Mouse (Mus musculus) myocyte (in vitro differentiated cells): ENCODE measurements around the gene Cd59a. TPM values are rescaled to one million over a fixed set of nuclear protein-coding genes. Genes with fewer than 3 reads are reported as not detected.

Experiments
- H3K27me3 ChIP-seq: one replicate; pipeline ENCODE4 v1.6.1; 2011; ENCODE audit not compliant: control insufficient read depth, insufficient read depth, insufficient read length
- H3K36me3 ChIP-seq: one replicate; pipeline ENCODE4 v1.6.1; 2011; ENCODE audit not compliant: control insufficient read depth, insufficient read depth
- H3K4me2 ChIP-seq: one replicate; pipeline ENCODE4 v1.6.1; 2011; ENCODE audit warnings: low read depth, control low read depth
- H3K4me3 ChIP-seq: one replicate; pipeline ENCODE4 v1.5.1; 2011; ENCODE audit warnings: mild to moderate bottlenecking, control low read depth, moderate library complexity
- H3K79me2 ChIP-seq: one replicate; pipeline ENCODE4 v1.6.1; 2011; ENCODE audit not compliant: control insufficient read depth, insufficient read depth
- H3ac ChIP-seq: one replicate; pipeline ENCODE4 v1.6.1; 2011; ENCODE audit not compliant: control insufficient read depth, insufficient read length
- CEBPB ChIP-seq: IDR thresholded peaks from 2 replicates; pipeline ENCODE4 v1.6.1; 2011; ENCODE audit warnings: mild to moderate bottlenecking, moderate library complexity; ENCODE audit not compliant: poor library complexity, insufficient read depth, severe bottlenecking
- E2F4 ChIP-seq: IDR thresholded peaks from one replicate; pipeline ENCODE4 v1.6.1; 2011; ENCODE audit warnings: mild to moderate bottlenecking, control low read depth, moderate library complexity; ENCODE audit not compliant: insufficient read depth
- MAX ChIP-seq: IDR thresholded peaks from one replicate; pipeline ENCODE4 v1.6.1; 2011; ENCODE audit warnings: low read depth, mild to moderate bottlenecking, control low read depth
- MYOD1 ChIP-seq, 3 experiments: IDR thresholded peaks; one replicate each; pipeline ENCODE4 v1.6.1; 2011; ENCODE audit warnings: control low read depth in 2 of 3, low read depth in 2 of 3, mild to moderate bottlenecking in 2 of 3, moderate library complexity in 1 of 3; ENCODE audit not compliant: insufficient read length in 2 of 3, control insufficient read depth in 1 of 3
- MYOG ChIP-seq, 3 experiments: IDR thresholded peaks; one replicate each; pipeline ENCODE4 v1.6.1; 2011; ENCODE audit warnings: control low read depth in 2 of 3, low read depth in 2 of 3, mild to moderate bottlenecking in 2 of 3; ENCODE audit not compliant: insufficient read length in 2 of 3, control insufficient read depth in 1 of 3, insufficient read depth in 1 of 3
- POLR2A ChIP-seq: IDR thresholded peaks from one replicate; pipeline ENCODE4 v1.6.1; 2011; ENCODE audit warnings: low read depth, mild to moderate bottlenecking, control low read depth, moderate library complexity; ENCODE audit not compliant: insufficient read length
- POLR2AphosphoS2 ChIP-seq: IDR thresholded peaks from one replicate; pipeline ENCODE4 v1.6.1; 2011; ENCODE audit warnings: low read depth, control low read depth; ENCODE audit not compliant: insufficient read length
- REST ChIP-seq: IDR thresholded peaks from one replicate; pipeline ENCODE4 v1.6.1; 2011; ENCODE audit warnings: mild to moderate bottlenecking, control low read depth, moderate library complexity; ENCODE audit not compliant: insufficient read depth, insufficient read length
- SRF ChIP-seq: IDR thresholded peaks from one replicate; pipeline ENCODE4 v1.6.1; 2011; ENCODE audit warnings: low read depth; ENCODE audit not compliant: control insufficient read depth, insufficient read length
- TCF12 ChIP-seq: IDR thresholded peaks from one replicate; pipeline ENCODE4 v1.6.1; 2011; ENCODE audit warnings: mild to moderate bottlenecking, control low read depth; ENCODE audit not compliant: poor library complexity, insufficient read depth, severe bottlenecking
- TCF3 ChIP-seq: IDR thresholded peaks from one replicate; pipeline ENCODE4 v1.6.1; 2011; ENCODE audit warnings: low read depth, control low read depth; ENCODE audit not compliant: insufficient read length
- USF1 ChIP-seq: IDR thresholded peaks from one replicate; pipeline ENCODE4 v1.6.1; 2011; ENCODE audit warnings: low read depth, mild to moderate bottlenecking, control low read depth, moderate library complexity
- polyA plus RNA-seq: library from polyadenylated mRNA; unstranded; fragments of >200 nt; fragmentation: generic; extraction: Trizol; gene quantifications from one replicate; pipeline ENCODE4 v1.2.1, GENCODE M21; 2012; ENCODE audit warnings: missing spikeins

Gene Cd59a
- 12.5 TPM for polyA plus RNA-seq

- H3K27me3 ChIP-seq = peaks cover 7% of the 10 kb centered on the region
- peak; percentile 50 for TF ChIP-seq POLR2A
- no peak for TF ChIP-seq CEBPB
- TF ChIP-seq E2F4 = no peak
These were observed at the start of gene Cd59a for GRCm38 (mm10) chr2:104095741-104096213. Gene Cd59a, plus strand, starts transcription at chr2:104095801.

GRCm38 (mm10) chr2:104058381-104058780 is 37.2 kb upstream of the Cd59a start:
- Histone ChIP-seq H3K27me3 (no peaks in the 10 kb centered on the region), H3K4me3 (no peak overlapping the region), H3ac (no peak overlapping the region), H3K79me2 (no peaks in the 10 kb centered on the region), H3K36me3 (peaks cover 13% of the 10 kb centered on the region), H3K4me2 (no peak overlapping the region)
- no peak for TF ChIP-seq CEBPB
- no peak for TF ChIP-seq MYOD1 (IDR thresholded peaks at IDR 0.05; ENCODE audit: control insufficient read depth in 1 of 3, insufficient read length in 2 of 3, low read depth in 2 of 3)
- no peak for TF ChIP-seq POLR2A
- TF ChIP-seq TCF3 = no peak
- TF ChIP-seq USF1 = no peak
- no peak for TF ChIP-seq TCF12
- TF ChIP-seq SRF = no peak
- no peak for TF ChIP-seq MYOG (IDR thresholded peaks at IDR 0.05; ENCODE audit: control insufficient read depth in 1 of 3, insufficient read depth in 1 of 3, insufficient read length in 2 of 3, low read depth in 2 of 3)
- TF ChIP-seq POLR2AphosphoS2 = no peak
- no peak for TF ChIP-seq MAX
- TF ChIP-seq E2F4 = no peak
- TF ChIP-seq REST = no peak

More at GRCm38 (mm10) chr2:104095741-104096213, at the start of gene Cd59a:
- Histone ChIP-seq H3K36me3 (no peaks in the 10 kb centered on the region), H3K79me2 (no peaks in the 10 kb centered on the region), H3K4me3 (peak within 1 kb of the TSS; percentile 30), H3ac (no peak within 1 kb of the TSS), H3K4me2 (peak within 1 kb of the TSS; percentile 47)

DNA sequence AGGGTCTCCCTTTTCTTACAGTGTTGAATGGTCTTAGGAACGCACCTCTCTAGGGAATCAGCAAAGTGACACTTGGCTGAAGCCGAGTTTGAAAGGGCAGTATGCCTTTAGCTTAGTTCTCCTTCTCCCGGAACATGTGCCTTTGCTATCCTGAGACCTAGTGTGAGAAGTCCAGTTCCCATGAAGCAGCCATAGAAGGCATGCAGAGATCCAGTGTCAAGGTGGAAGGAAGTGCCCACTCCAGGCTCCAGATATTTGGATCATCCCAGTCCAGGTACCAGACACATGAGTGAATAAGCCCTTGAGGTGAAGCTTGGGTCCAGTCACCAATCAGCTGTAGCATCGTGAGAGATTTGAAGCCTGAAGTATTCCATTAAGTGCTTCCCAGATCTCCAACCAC is 36.6 kb upstream of the Cd59a start:
- Histone ChIP-seq H3K79me2 (no peaks in the 10 kb centered on the region), H3K27me3 (no peaks in the 10 kb centered on the region), H3K36me3 (peaks cover 10% of the 10 kb centered on the region), H3K4me2 (no peak overlapping the region), H3K4me3 (no peak overlapping the region), H3ac (no peak overlapping the region)
- no peak for TF ChIP-seq E2F4
- TF ChIP-seq CEBPB = no peak

GRCm38 (mm10) chr2:104059786-104060185 is 35.8 kb upstream of the Cd59a start:
- no peak overlapping the region for H3K4me2 ChIP-seq

GRCm38 (mm10) chr2:104060996-104061395 is 34.6 kb upstream of the Cd59a start:
- no peak overlapping the region for H3K4me2 ChIP-seq
- H3K4me3 ChIP-seq = no peak overlapping the region
- no peak for TF ChIP-seq E2F4
- TF ChIP-seq TCF12 = no peak
- no peak for TF ChIP-seq MYOD1 (IDR thresholded peaks at IDR 0.05; ENCODE audit: control insufficient read depth in 1 of 3, insufficient read length in 2 of 3, low read depth in 2 of 3)
- no peaks in the 10 kb centered on the region for H3K36me3 ChIP-seq
- no peak overlapping the region for H3ac ChIP-seq
- H3K79me2 ChIP-seq = no peaks in the 10 kb centered on the region
- H3K27me3 ChIP-seq = no peaks in the 10 kb centered on the region

More at GRCm38 (mm10) chr2:104059786-104060185, 35.8 kb upstream of the Cd59a start:
- Histone ChIP-seq H3ac (no peak overlapping the region), H3K36me3 (peaks cover 4% of the 10 kb centered on the region), H3K4me3 (no peak overlapping the region), H3K27me3 (no peaks in the 10 kb centered on the region), H3K79me2 (no peaks in the 10 kb centered on the region)
- no peak for TF ChIP-seq CEBPB
- no peak for TF ChIP-seq MYOD1 (IDR thresholded peaks at IDR 0.05; ENCODE audit: control insufficient read depth in 1 of 3, insufficient read length in 2 of 3, low read depth in 2 of 3)
- no peak for TF ChIP-seq E2F4
- no peak for TF ChIP-seq POLR2A
- TF ChIP-seq TCF3 = no peak
- no peak for TF ChIP-seq USF1
- TF ChIP-seq MYOG (IDR thresholded peaks at IDR 0.05; ENCODE audit: control insufficient read depth in 1 of 3, insufficient read depth in 1 of 3, insufficient read length in 2 of 3, low read depth in 2 of 3) = no peak
- no peak for TF ChIP-seq POLR2AphosphoS2
- no peak for TF ChIP-seq SRF
- no peak for TF ChIP-seq REST
- TF ChIP-seq TCF12 = no peak
- TF ChIP-seq MAX = no peak

GRCm38 (mm10) chr2:104062665-104063064 is 32.9 kb upstream of the Cd59a start:
- H3K79me2 ChIP-seq = no peaks in the 10 kb centered on the region
- no peak overlapping the region for H3K4me3 ChIP-seq
- H3ac ChIP-seq = no peak overlapping the region
- H3K27me3 ChIP-seq = no peaks in the 10 kb centered on the region
- H3K4me2 ChIP-seq = no peak overlapping the region
- no peak for TF ChIP-seq REST
- no peak for TF ChIP-seq TCF12
- TF ChIP-seq MYOD1 (IDR thresholded peaks at IDR 0.05; ENCODE audit: control insufficient read depth in 1 of 3, insufficient read length in 2 of 3, low read depth in 2 of 3) = peak in 1 of 3 experiments; percentile 20
- TF ChIP-seq CEBPB = no peak
- TF ChIP-seq MAX = no peak
- H3K36me3 ChIP-seq = no peaks in the 10 kb centered on the region
